Mouse (Mus musculus): ENCODE measurements at regions not wholly inside any gene's neighbourhood (a gene's known extent, or its start where the extent isn't known, plus 50 kb on each side); places are given as distances from the start of the nearest gene placed in this dataset.
"Not testable (repeated sequence)": the region's sequence is repeated elsewhere in the genome, so short reads cannot be mapped to it uniquely, and the experiment has no call there.

- DNase-seq (ENCODE audit: low spot score in 2 of 2) = no peak
Observed at GRCm38 (mm10) chr12:15122586-15123212, 694.0 kb downstream of the Trib2 start.

- no peak for DNase-seq (ENCODE audit: low spot score in 2 of 2)
Observed at GRCm38 (mm10) chr12:15115556-15115955, 701.2 kb downstream of the Trib2 start.

GRCm38 (mm10) chr12:15114793-15115192 lies 701.9 kb downstream of the Trib2 start:
- DNase-seq (ENCODE audit: low spot score in 2 of 2) = no peak

- no peak for DNase-seq (ENCODE audit: low spot score in 2 of 2)
Observed at GRCm38 (mm10) chr12:15111049-15111448, 705.7 kb downstream of the Trib2 start.

- no peak for DNase-seq (ENCODE audit: low spot score in 2 of 2)
Observed at GRCm38 (mm10) chr12:15104876-15105275, 711.8 kb downstream of the Trib2 start.

GRCm38 (mm10) chr12:15078615-15079014 lies 738.1 kb downstream of the Trib2 start:
- no peak for DNase-seq (ENCODE audit: low spot score in 2 of 2)

GRCm38 (mm10) chr12:15064351-15064750 lies 752.4 kb downstream of the Trib2 start:
- DNase-seq (ENCODE audit: low spot score in 2 of 2) = no peak

GRCm38 (mm10) chr12:15051387-15051786 lies 765.3 kb downstream of the Trib2 start:
- no peak for DNase-seq (ENCODE audit: low spot score in 2 of 2)

GRCm38 (mm10) chr12:15043264-15043663 lies 773.5 kb downstream of the Trib2 start:
- DNase-seq (ENCODE audit: low spot score in 2 of 2) = no peak

GRCm38 (mm10) chr12:15011091-15011490 lies 805.6 kb downstream of the Trib2 start:
- no peak for DNase-seq (ENCODE audit: low spot score in 2 of 2)

GRCm38 (mm10) chr12:15002401-15002800 lies 814.3 kb downstream of the Trib2 start:
- DNase-seq (ENCODE audit: low spot score in 2 of 2) = not testable (repeated sequence)
